Mouse (Mus musculus) ES-Bruce4 (cell line): ENCODE results near the gene Dnajc12.

ENCODE experiments used
- CTCF ChIP-seq: IDR thresholded peaks from one replicate; pipeline ENCODE4 v1.8.1; 2011; ENCODE audit warnings: low read depth, low read length
- EP300 ChIP-seq: IDR thresholded peaks from 2 replicates; pipeline ENCODE4 v1.6.1; 2011; ENCODE audit warnings: low read depth, low read length; ENCODE audit not compliant: insufficient read depth

GRCm38 (mm10) chr10:63350666-63351065 is 31.6 kb upstream of the Dnajc12 start:
- TF ChIP-seq CTCF = no peak
- TF ChIP-seq EP300 = no peak
